Mouse (Mus musculus): ENCODE measurements around the gene Frem1. TPM values are rescaled to one million over a fixed set of nuclear protein-coding genes. Genes with fewer than 3 reads are reported as not detected.

Frem1 gene
- polyA plus RNA-seq, 1 experiment, result not detected

DNA sequence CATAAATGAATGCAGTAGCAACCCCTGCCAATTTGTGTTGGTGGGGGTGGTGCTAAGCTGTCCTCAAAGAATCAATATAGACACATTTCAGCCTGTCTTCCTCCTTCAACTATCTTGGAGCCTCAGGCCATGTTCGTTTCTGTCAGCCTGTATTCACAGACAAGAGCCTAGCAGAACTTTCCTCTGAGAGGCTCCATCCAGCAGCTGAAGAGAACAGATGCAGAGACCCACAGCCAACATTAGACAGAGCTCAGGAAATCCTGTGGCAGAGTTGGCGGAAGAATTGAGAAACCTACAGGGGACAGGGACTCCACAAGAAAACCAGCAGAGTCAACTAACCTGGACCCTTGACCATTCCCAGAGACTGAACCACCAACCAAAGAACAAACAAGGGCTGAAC lies 3.3 kb upstream of the Frem1 start:
- Histone ChIP-seq H3K36me3 (ENCODE audit: control insufficient read depth, insufficient read depth) (no peaks in the 10 kb centered on the region), H3K4me3 (ENCODE audit: insufficient read depth, poor library complexity, severe bottlenecking) (no peak overlapping the region), H3K27me3 (ENCODE audit: control insufficient read depth, insufficient read depth, insufficient read length) (peaks cover 7% of the 10 kb centered on the region), H3ac (ENCODE audit: control insufficient read depth, insufficient read length, low read depth) (no peak overlapping the region), H3K79me2 (ENCODE audit: control insufficient read depth, insufficient read depth) (no peaks in the 10 kb centered on the region), H3K79me3 (ENCODE audit: low read depth) (no peaks in the 10 kb centered on the region)
- TF ChIP-seq FOSL1 (IDR thresholded peaks at IDR 0.05; ENCODE audit: insufficient read depth, low read length, poor library complexity, severe bottlenecking) (no peak), CEBPB (IDR thresholded peaks at IDR 0.05; ENCODE audit: low read depth) (no peak), CTCF (IDR thresholded peaks at IDR 0.05; ENCODE audit: control insufficient read depth, insufficient read depth, insufficient read length) (no peak), MYOG (IDR thresholded peaks at IDR 0.05; ENCODE audit: control insufficient read depth, extremely low read depth, insufficient read length) (no peak), MAX (IDR thresholded peaks at IDR 0.05) (no peak), USF1 (IDR thresholded peaks at IDR 0.05; ENCODE audit: low read depth) (no peak), MYOD1 (IDR thresholded peaks at IDR 0.05; ENCODE audit: control insufficient read depth, insufficient read length, low read depth) (no peak)

DNA sequence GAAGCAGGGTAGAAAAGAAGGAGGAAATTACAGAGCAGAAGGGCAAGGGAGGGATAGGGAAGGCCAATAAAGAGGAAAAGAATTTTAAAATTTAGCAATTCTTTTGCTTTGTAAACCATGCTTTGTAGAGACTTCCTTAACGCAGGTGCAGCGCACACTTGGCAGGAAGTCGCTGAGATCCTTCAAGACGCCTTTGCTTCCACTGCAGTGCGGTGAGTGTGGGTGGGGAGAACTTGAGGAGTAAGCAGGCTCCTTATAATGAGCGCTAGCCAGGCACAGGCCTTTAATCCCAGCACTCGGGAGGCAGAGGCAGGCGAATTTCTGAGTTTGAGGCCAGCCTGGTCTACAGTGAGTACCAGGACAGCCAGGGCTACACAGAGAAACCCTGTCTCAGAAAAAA lies 1.1 kb upstream of the Frem1 start:
- no peaks in the 10 kb centered on the region for H3K79me3 ChIP-seq (ENCODE audit: low read depth)
- TF ChIP-seq CTCF (IDR thresholded peaks at IDR 0.05; ENCODE audit: control insufficient read depth, insufficient read depth, insufficient read length) (no peak), USF1 (IDR thresholded peaks at IDR 0.05; ENCODE audit: low read depth) (no peak), MAX (IDR thresholded peaks at IDR 0.05) (no peak), FOSL1 (IDR thresholded peaks at IDR 0.05; ENCODE audit: insufficient read depth, low read length, poor library complexity, severe bottlenecking) (no peak), CEBPB (IDR thresholded peaks at IDR 0.05; ENCODE audit: low read depth) (no peak)

DNA sequence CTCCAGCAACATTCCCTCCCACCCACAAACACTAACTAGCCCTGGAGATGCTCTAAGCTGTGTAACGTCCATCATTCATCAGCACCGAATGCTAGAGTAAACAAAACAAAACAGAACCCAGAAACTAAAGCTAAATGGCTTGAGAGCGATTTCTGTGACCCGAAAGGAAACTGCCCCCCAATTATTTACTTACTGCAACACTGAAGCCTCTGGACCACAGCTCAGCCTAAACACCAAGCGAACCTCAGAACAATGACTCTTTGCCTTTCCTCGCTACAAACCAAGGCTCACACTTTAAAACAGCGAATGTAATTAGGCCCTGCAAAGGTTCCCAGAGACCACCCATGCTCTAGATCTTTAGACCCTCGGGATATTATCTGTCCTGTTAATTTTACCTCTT lies 963 bp downstream of the Frem1 start:
- no peak overlapping the region for H3ac ChIP-seq (ENCODE audit: control insufficient read depth, insufficient read length, low read depth)
- peaks cover 7% of the 10 kb centered on the region for H3K27me3 ChIP-seq (ENCODE audit: control insufficient read depth, insufficient read depth, insufficient read length)
- no peaks in the 10 kb centered on the region for H3K79me3 ChIP-seq (ENCODE audit: low read depth)
- H3K79me2 ChIP-seq (ENCODE audit: control insufficient read depth, insufficient read depth), result no peaks in the 10 kb centered on the region
- no peak for TF ChIP-seq MYOG (IDR thresholded peaks at IDR 0.05; ENCODE audit: control insufficient read depth, extremely low read depth, insufficient read length)
- TF ChIP-seq USF1 (IDR thresholded peaks at IDR 0.05; ENCODE audit: low read depth), result no peak
- TF ChIP-seq MAX (IDR thresholded peaks at IDR 0.05), result no peak
- TF ChIP-seq MYOD1 (IDR thresholded peaks at IDR 0.05; ENCODE audit: control insufficient read depth, insufficient read length, low read depth), result no peak
- no peak for TF ChIP-seq CEBPB (IDR thresholded peaks at IDR 0.05; ENCODE audit: low read depth)
- no peak for TF ChIP-seq CTCF (IDR thresholded peaks at IDR 0.05; ENCODE audit: control insufficient read depth, insufficient read depth, insufficient read length)
- no peak for TF ChIP-seq FOSL1 (IDR thresholded peaks at IDR 0.05; ENCODE audit: insufficient read depth, low read length, poor library complexity, severe bottlenecking)
- H3K4me3 ChIP-seq (ENCODE audit: insufficient read depth, poor library complexity, severe bottlenecking), result no peak overlapping the region
- H3K36me3 ChIP-seq (ENCODE audit: control insufficient read depth, insufficient read depth), result no peaks in the 10 kb centered on the region

More for the DNA sequence above, 1.1 kb upstream of the Frem1 start:
- no peaks in the 10 kb centered on the region for H3K36me3 ChIP-seq (ENCODE audit: control insufficient read depth, insufficient read depth)
- no peak overlapping the region for H3K4me3 ChIP-seq (ENCODE audit: insufficient read depth, poor library complexity, severe bottlenecking)
- H3ac ChIP-seq (ENCODE audit: control insufficient read depth, insufficient read length, low read depth), result no peak overlapping the region
- H3K79me2 ChIP-seq (ENCODE audit: control insufficient read depth, insufficient read depth), result no peaks in the 10 kb centered on the region
- peaks cover 7% of the 10 kb centered on the region for H3K27me3 ChIP-seq (ENCODE audit: control insufficient read depth, insufficient read depth, insufficient read length)

GRCm38 (mm10) chr4:83050151-83050796 lies 1.9 kb downstream of the Frem1 start:
- Histone ChIP-seq H3K4me3 (ENCODE audit: insufficient read depth, poor library complexity, severe bottlenecking) (no peak overlapping the region), H3K79me3 (ENCODE audit: low read depth) (no peaks in the 10 kb centered on the region), H3K36me3 (ENCODE audit: control insufficient read depth, insufficient read depth) (no peaks in the 10 kb centered on the region), H3ac (ENCODE audit: control insufficient read depth, insufficient read length, low read depth) (no peak overlapping the region), H3K27me3 (ENCODE audit: control insufficient read depth, insufficient read depth, insufficient read length) (peaks cover 7% of the 10 kb centered on the region), H3K79me2 (ENCODE audit: control insufficient read depth, insufficient read depth) (no peaks in the 10 kb centered on the region)
- TF ChIP-seq MYOD1 (IDR thresholded peaks at IDR 0.05; ENCODE audit: control insufficient read depth, insufficient read length, low read depth), result no peak

DNA sequence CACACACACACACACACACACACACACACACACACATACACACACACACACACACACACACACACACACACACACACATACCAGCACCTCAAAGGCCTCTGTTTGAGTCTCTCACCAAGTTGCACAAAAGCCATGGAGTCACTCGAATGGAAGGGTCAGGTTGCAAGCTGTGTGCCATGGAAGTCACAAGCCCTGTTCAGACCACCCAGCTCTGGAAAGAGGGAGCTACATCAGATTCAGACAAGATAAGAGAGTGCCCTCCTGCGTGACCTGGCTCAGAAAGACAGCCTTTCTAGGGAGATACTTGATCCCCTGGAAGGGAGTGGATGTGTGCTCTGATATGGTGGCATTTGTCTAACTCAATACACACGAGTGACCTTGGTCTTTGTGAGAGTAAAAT lies 2.9 kb downstream of the Frem1 start:
- Histone ChIP-seq H3K27me3 (ENCODE audit: control insufficient read depth, insufficient read depth, insufficient read length) (peaks cover 3% of the 10 kb centered on the region), H3K36me3 (ENCODE audit: control insufficient read depth, insufficient read depth) (no peaks in the 10 kb centered on the region), H3ac (ENCODE audit: control insufficient read depth, insufficient read length, low read depth) (no peak overlapping the region), H3K4me3 (ENCODE audit: insufficient read depth, poor library complexity, severe bottlenecking) (no peak overlapping the region), H3K79me3 (ENCODE audit: low read depth) (no peaks in the 10 kb centered on the region), H3K79me2 (ENCODE audit: control insufficient read depth, insufficient read depth) (no peaks in the 10 kb centered on the region)
- TF ChIP-seq MAX (IDR thresholded peaks at IDR 0.05), result no peak
- TF ChIP-seq CTCF (IDR thresholded peaks at IDR 0.05; ENCODE audit: control insufficient read depth, insufficient read depth, insufficient read length), result no peak
- TF ChIP-seq USF1 (IDR thresholded peaks at IDR 0.05; ENCODE audit: low read depth), result no peak
- TF ChIP-seq MYOD1 (IDR thresholded peaks at IDR 0.05; ENCODE audit: control insufficient read depth, insufficient read length, low read depth), result no peak
- TF ChIP-seq MYOG (IDR thresholded peaks at IDR 0.05; ENCODE audit: control insufficient read depth, extremely low read depth, insufficient read length), result no peak
- TF ChIP-seq FOSL1 (IDR thresholded peaks at IDR 0.05; ENCODE audit: insufficient read depth, low read length, poor library complexity, severe bottlenecking), result no peak
- no peak for TF ChIP-seq CEBPB (IDR thresholded peaks at IDR 0.05; ENCODE audit: low read depth)

- Histone ChIP-seq H3K4me3 (ENCODE audit: insufficient read depth, poor library complexity, severe bottlenecking) (no peak overlapping the region), H3K36me3 (ENCODE audit: control insufficient read depth, insufficient read depth) (no peaks in the 10 kb centered on the region), H3K27me3 (ENCODE audit: control insufficient read depth, insufficient read depth, insufficient read length) (peaks cover 3% of the 10 kb centered on the region), H3K79me2 (ENCODE audit: control insufficient read depth, insufficient read depth) (no peaks in the 10 kb centered on the region), H3ac (ENCODE audit: control insufficient read depth, insufficient read length, low read depth) (no peak overlapping the region), H3K79me3 (ENCODE audit: low read depth) (no peaks in the 10 kb centered on the region)
- TF ChIP-seq MYOD1 (IDR thresholded peaks at IDR 0.05; ENCODE audit: control insufficient read depth, insufficient read length, low read depth) (no peak), USF1 (IDR thresholded peaks at IDR 0.05; ENCODE audit: low read depth) (no peak), MYOG (IDR thresholded peaks at IDR 0.05; ENCODE audit: control insufficient read depth, extremely low read depth, insufficient read length) (no peak), MAX (IDR thresholded peaks at IDR 0.05) (no peak), FOSL1 (IDR thresholded peaks at IDR 0.05; ENCODE audit: insufficient read depth, low read length, poor library complexity, severe bottlenecking) (no peak), CTCF (IDR thresholded peaks at IDR 0.05; ENCODE audit: control insufficient read depth, insufficient read depth, insufficient read length) (no peak), CEBPB (IDR thresholded peaks at IDR 0.05; ENCODE audit: low read depth) (no peak)
Observed at GRCm38 (mm10) chr4:83048561-83048960, 3.6 kb downstream of the Frem1 start.
